Mouse (Mus musculus): ENCODE results near the gene Ccdc14.
"Not testable (repeated sequence)": the region's sequence is repeated elsewhere in the genome, so short reads cannot be mapped to it uniquely, and the experiment has no call there.

The Ccdc14 gene

DNA sequence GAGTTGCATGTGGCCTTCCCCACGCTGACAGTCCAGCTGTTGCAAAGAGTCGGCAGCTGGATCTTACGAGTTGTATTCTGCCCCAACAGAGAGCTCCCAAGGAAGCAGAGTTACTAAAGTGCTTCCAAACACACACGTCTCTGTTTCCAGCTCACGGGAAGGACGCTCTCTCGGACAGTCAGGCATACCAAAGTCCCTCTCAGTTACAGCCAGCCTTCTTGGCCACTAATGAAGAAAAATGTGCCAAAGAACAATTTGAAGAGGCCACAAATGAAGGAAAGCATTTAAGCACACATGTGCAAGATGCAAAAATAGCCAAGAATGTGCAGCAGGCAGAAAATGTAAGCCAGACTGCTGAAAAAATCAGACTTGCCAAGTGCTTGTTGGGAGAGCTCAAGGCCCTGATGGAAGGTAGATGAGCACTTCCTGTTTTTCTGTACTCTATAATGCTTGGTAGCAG is 16.1 kb downstream of the Ccdc14 start:
- no peak for DNase-seq (ENCODE audit: low spot score in 2 of 2)

DNA sequence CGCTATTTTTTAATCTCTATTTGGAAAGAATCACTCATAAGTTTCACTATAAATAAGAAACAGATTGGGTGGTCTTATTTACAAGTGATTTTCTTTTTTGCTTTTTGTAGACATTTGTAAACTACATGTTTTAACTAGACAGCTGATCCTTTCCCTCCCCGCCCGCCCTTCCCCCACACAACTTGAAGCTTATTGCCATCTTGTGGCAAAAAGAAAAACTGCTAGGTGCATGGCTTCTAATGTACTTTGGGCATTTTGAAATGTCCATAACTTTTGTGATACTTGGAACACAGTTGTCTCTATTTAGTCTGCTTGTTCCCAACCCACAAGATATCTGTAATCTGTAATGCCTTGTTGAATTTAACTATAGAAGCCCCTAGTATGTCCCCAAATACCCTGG is 21.1 kb downstream of the Ccdc14 start:
- DNase-seq (ENCODE audit: low spot score in 2 of 2) = no peak

GRCm38 (mm10) chr16:34725156-34725555 is 34.7 kb downstream of the Ccdc14 start:
- DNase-seq (ENCODE audit: low spot score in 2 of 2) = no peak

DNA sequence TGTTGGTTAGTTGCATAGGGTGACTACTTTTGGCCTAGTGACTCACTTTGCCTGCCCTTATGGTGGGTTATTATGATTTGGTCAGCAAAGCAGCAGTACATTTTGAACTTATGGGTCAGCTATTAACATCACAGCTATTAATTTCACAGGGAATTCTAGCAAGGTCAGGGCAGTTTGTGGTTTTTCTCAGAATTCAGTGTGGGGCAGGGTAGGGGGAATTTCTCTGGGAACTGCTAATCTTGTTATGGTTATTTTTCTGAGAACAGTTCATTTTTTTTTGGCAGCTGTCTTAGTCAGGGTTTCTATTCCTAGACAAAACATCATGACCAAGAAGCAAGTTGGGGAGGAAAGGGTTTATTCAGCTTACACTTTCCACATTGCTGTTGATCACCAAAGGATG is 38.2 kb downstream of the Ccdc14 start:
- DNase-seq (ENCODE audit: low spot score in 2 of 2) = not testable (repeated sequence)

DNA sequence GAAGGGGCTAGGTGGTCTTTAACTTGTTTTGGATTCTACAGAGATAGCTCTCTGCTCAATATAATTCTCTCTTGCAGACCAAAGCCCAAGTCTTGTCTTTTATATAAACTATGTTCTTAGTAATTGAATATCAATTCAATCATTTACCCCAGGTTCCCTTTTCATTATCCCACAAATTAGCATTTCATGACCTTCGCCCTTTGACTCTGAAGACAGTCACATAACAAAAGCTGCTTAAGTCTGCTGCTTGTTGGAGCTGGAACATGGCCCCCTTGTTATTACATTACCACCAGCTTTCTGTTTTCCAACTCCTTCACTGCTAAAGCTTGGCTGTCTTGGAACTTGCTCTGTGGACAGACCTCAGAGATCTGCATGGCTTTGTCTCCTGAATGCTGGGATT is 39.0 kb downstream of the Ccdc14 start:
- no peak for DNase-seq (ENCODE audit: low spot score in 2 of 2)

- no peak for DNase-seq (ENCODE audit: low spot score in 2 of 2)
Measured at GRCm38 (mm10) chr16:34738656-34739233, 48.3 kb downstream of the Ccdc14 start.

GRCm38 (mm10) chr16:34742930-34743329 is 52.5 kb downstream of the Ccdc14 start:
- no peak for DNase-seq (ENCODE audit: low spot score in 2 of 2)

- DNase-seq (ENCODE audit: low spot score in 2 of 2) = peak; percentile 73 to 91
Measured at GRCm38 (mm10) chr16:34745065-34745585, 54.7 kb downstream of the Ccdc14 start, which contains the start of gene Mylk. Gene Mylk (plus strand): TSS chr16:34745210.

DNA sequence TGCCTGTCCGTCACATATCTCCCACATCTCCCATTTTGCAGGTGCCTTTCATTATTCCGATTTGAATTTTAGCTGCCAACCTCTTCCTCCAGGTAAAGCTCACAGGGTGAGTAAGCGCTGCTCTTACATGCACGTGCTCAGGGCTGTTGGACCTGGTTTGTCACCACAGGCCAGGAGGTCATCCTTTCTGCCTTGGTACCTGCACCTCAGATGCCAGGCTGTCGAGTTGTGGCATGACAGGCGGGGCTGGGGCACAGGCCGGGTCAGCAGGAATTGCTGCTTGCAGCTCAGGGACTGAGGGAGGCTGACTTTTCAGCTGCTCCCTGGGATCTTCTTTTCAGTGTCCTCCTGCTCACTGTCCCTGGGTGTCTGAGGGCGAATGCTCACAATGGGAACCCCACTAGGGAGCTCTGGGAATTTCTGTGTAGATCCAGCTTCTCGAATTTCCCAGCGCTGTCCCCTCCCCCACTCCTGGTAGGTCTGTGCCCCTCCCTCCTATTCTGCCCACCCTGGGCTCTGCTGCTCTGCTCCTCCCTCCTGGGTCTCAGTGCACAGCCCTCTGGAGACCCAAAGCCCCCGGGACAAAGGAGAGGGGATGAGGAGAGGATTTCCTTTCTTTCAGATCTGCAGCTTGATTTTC is 57.8 kb downstream of the Ccdc14 start:
- DNase-seq (ENCODE audit: low spot score in 2 of 2) = peak; percentile 10 to 45

GRCm38 (mm10) chr16:34749536-34749935 is 59.1 kb downstream of the Ccdc14 start:
- DNase-seq (ENCODE audit: low spot score in 2 of 2) = no peak

DNA sequence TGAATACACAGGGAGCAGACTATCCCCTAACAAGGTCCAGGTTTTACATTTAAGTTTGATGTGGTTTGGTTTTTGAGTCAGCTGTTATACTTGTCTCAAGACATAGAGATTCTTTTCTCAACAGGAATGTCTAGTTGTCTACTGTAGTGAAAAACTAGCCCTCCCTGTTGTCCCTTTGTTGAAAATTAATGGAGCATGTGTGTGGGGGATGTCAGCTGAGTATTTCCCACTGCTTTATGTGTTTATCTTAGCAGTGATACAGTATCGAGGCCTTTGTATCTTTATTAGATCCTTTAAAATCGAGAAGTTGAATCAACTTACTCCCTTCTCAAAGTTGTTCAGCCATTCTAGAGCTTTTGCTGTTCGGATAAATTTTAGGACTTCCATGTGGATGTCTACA is 61.6 kb downstream of the Ccdc14 start:
- DNase-seq (ENCODE audit: low spot score in 2 of 2) = no peak

DNA sequence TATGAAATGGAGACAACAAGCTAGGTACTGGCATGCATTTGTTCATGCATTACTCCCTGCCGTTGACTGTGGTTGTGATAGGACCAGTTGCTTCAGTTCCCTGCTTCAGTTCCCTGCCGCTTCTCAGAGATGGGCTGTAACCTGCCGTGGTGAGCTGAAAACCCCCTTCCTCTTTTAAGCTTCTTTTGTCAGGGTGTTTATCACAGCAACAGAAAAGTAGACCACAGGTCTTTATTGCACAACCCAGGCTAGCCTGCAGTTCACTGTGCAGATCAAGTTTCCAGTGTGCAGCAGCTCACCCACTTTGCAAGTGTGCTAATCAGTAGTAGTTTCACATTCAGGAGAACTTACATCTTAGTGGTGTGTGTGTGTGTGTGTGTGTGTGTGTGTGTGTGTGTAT is 62.6 kb downstream of the Ccdc14 start:
- DNase-seq (ENCODE audit: low spot score in 2 of 2) = no peak

DNA sequence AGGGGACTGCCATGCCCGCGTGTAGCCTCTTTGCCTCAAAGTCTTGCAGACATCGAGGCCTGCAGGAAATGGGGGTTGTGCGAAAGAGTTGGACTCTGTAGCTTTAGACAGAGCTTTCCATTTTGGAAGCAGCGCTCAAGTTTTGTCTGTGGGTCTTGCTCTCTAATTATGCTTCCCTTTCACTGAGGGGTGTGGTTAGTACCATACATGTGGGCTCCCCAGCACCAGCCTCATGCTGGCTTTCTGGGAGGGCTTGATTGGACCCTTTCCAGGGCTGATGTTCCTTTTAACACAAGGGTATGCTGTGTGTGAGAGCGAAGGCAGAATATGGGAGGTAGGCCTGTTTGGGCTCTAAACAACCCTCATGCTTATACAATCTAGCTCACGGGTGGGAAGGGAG is 66.6 kb downstream of the Ccdc14 start:
- no peak for DNase-seq (ENCODE audit: low spot score in 2 of 2)

- no peak for DNase-seq (ENCODE audit: low spot score in 2 of 2)
Measured at GRCm38 (mm10) chr16:34758205-34758604, 67.8 kb downstream of the Ccdc14 start.

- no peak for DNase-seq (ENCODE audit: low spot score in 2 of 2)
Measured at GRCm38 (mm10) chr16:34763959-34764591, 73.7 kb downstream of the Ccdc14 start.

DNA sequence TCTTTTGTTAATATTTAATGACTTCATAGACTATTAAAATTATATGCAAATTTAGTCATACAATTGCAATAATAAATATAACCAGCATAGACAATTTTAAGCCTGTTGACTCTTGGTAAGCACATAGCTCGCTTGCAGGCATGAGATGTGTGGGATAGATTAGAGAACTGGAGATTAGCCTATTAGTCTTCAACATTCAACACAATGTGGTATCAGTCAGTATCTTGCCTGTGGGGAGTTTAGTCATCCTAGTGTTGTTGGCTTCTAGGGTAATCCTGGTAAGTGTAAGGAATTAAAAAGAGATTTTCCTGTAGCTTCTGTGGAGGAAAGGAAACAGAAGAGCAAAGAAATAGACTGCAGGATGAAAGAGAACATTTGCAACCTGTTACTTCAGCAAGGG is 75.2 kb downstream of the Ccdc14 start:
- no peak for DNase-seq (ENCODE audit: low spot score in 2 of 2)

DNA sequence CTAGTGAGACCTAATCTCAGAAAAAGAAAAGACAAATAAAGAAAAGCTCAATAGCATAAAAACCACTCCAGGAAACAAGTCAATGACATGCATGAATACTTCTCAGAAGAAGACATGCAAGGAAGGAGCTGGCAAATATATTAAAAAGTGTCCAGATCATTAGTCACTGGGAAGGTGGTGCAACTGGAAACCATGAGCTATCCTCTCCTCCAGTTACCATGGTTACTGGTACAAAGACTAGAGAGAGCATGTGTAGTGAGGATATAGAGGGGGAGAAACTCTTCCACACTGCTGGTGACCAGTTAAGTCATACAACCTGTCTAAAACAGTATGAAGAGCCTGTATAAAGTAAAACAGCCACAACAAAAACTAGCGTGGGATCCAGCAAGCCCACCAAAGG is 75.8 kb downstream of the Ccdc14 start:
- DNase-seq (ENCODE audit: low spot score in 2 of 2) = no peak

- DNase-seq (ENCODE audit: low spot score in 2 of 2) = no peak
Measured at GRCm38 (mm10) chr16:34767443-34767842, 77.0 kb downstream of the Ccdc14 start.

DNA sequence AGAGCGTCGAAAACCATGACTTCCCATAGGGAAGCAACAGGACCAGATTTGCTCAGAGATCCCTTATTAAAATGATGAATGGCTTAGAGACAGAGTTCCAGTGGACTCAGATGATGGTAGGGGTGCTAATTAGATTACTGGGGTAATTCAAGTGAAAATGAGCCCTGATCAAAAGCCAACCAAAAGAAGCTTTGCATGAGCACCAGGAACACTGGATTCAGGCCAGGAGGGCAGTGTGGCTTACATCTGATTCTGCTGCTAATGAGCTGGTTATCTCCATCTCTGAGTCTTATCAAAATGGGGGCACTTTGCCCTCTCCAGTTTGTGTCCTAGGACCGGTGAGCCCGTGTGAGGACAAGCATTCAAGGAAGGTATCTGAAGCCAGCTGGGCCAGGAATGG is 78.0 kb downstream of the Ccdc14 start:
- no peak for DNase-seq (ENCODE audit: low spot score in 2 of 2)

- no peak for DNase-seq (ENCODE audit: low spot score in 2 of 2)
Measured at GRCm38 (mm10) chr16:34770127-34770526, 79.7 kb downstream of the Ccdc14 start.

- no peak for DNase-seq (ENCODE audit: low spot score in 2 of 2)
Measured at GRCm38 (mm10) chr16:34772445-34773032, 82.1 kb downstream of the Ccdc14 start.
